Mouse (Mus musculus) small intestine, adult 2 months (tissue): ENCODE data around the gene Gm4767. TPM values are rescaled to one million over a fixed set of nuclear protein-coding genes. Genes with fewer than 3 reads are reported as not detected.
"Not testable (repeated sequence)": the region's sequence is repeated elsewhere in the genome, so short reads cannot be mapped to it uniquely, and the experiment has no call there.

ENCODE experiments used
- H3K27ac ChIP-seq: fragments of 200-500 bp; 2 replicates; pipeline ENCODE4 v1.5.1; 2012; ENCODE audit warnings: low read depth, low read length, control low read depth, inconsistent platforms; ENCODE audit not compliant: insufficient read depth
- H3K27me3 ChIP-seq: fragments of 200-500 bp; 2 replicates; pipeline ENCODE4 v1.6.1; 2012; ENCODE audit warnings: mild to moderate bottlenecking, moderate library complexity, low read length, inconsistent platforms; ENCODE audit not compliant: control insufficient read depth, insufficient read depth
- H3K36me3 ChIP-seq: fragments of 200-500 bp; 2 replicates; pipeline ENCODE4 v1.6.1; 2012; ENCODE audit warnings: mild to moderate bottlenecking, low read length, control low read depth, inconsistent platforms; ENCODE audit not compliant: control insufficient read depth, insufficient read depth
- H3K4me1 ChIP-seq: fragments of 200-500 bp; 2 replicates; pipeline ENCODE4 v1.6.1; 2012; ENCODE audit warnings: low read length, inconsistent platforms, mixed read lengths; ENCODE audit not compliant: control insufficient read depth, insufficient read depth, insufficient read length
- H3K4me3 ChIP-seq: fragments of 200-500 bp; 2 replicates; pipeline ENCODE4 v1.5.1; 2012; ENCODE audit warnings: low read depth, mild to moderate bottlenecking, control low read depth, inconsistent platforms, low read length, moderate library complexity
- WGBS: fragments of 180-500 bp; shearing (Covaris S2); methylation state at CpG from one replicate; pipeline ENCODE4 v1.1.7; 2018; 5-methylcytosine and 5-hydroxymethylcytosine counted together
- polyA plus RNA-seq: library from polyadenylated mRNA; depleted of rRNA; stranded (reverse); fragments of >200 nt; gene quantifications from 2 replicates; pipeline ENCODE4 v1.2.3, GENCODE M21; 2012; rRNA removed

The Gm4767 gene
- not detected in 2 replicates for polyA plus RNA-seq

GRCm38 (mm10) chr10:81811899-81812298 is at the start of gene Gm4767:
Gene Gm4767 (plus strand): TSS chr10:81812186.
- WGBS: 26% methylated on average over 18 of the region's 20 CpGs
- H3K27ac ChIP-seq, H3K27me3 ChIP-seq, H3K4me1 ChIP-seq, H3K4me3 ChIP-seq, H3K36me3 ChIP-seq: not testable (repeated sequence)

- not testable (repeated sequence) for H3K27me3 ChIP-seq, H3K4me3 ChIP-seq, H3K36me3 ChIP-seq, H3K4me1 ChIP-seq, H3K27ac ChIP-seq
- no CpG with 5 or more reads among the region's 43 CpGs for WGBS
These were observed 41.2 kb upstream of the Gm4767 start, which contains the start of gene Gm3055 for GRCm38 (mm10) chr10:81770506-81771403. Gene Gm3055 (minus strand): TSS chr10:81771161.

GRCm38 (mm10) chr10:81771404-81771777 is 40.6 kb upstream of the Gm4767 start:
- H3K4me3 ChIP-seq, H3K4me1 ChIP-seq, H3K27me3 ChIP-seq, H3K36me3 ChIP-seq, H3K27ac ChIP-seq: not testable (repeated sequence)
- WGBS: no CpG with 5 or more reads among the region's 3 CpGs

- not testable (repeated sequence) for H3K4me1 ChIP-seq, H3K27me3 ChIP-seq, H3K36me3 ChIP-seq, H3K4me3 ChIP-seq, H3K27ac ChIP-seq
- WGBS: no CpG with 5 or more reads among the region's 18 CpGs
These were observed 34.2 kb downstream of the Gm4767 start for GRCm38 (mm10) chr10:81846219-81846618.

- not testable (repeated sequence) for H3K4me1 ChIP-seq, H3K36me3 ChIP-seq, H3K4me3 ChIP-seq, H3K27me3 ChIP-seq, H3K27ac ChIP-seq
- WGBS: 36% methylated on average over 6 of the region's 49 CpGs
These were observed 51.7 kb downstream of the Gm4767 start, which contains the start of gene Gm32687 for GRCm38 (mm10) chr10:81863409-81864407. Gene Gm32687 (plus strand): TSS chr10:81863934.

Other genes with a start within 250 kb of the Gm4767 start
- 17.8 and 20.4 TPM in 2 replicates for gene Tle2, start 237.6 kb upstream of the Gm4767 start, polyA plus RNA-seq
- 7.3 and 34.4 TPM in 2 replicates for gene Tle6, start 211.1 kb upstream of the Gm4767 start, polyA plus RNA-seq
- 0.33 and 0.58 TPM in 2 replicates for gene BC025920, start 205.9 kb upstream of the Gm4767 start, polyA plus RNA-seq
- gene Sirt6, start 184.4 kb upstream of the Gm4767 start, polyA plus RNA-seq: 16.4 and 34.7 TPM in 2 replicates
- 11.3 and 24.2 TPM in 2 replicates for gene Ankrd24, start 183.6 kb upstream of the Gm4767 start, polyA plus RNA-seq
- gene Gm10778, start 163.1 kb upstream of the Gm4767 start, polyA plus RNA-seq: 0.04 and 0.08 TPM in 2 replicates
- 0.05 TPM in 1 of 2 replicates, not detected in the other for gene Zfp433, start 107.4 kb upstream of the Gm4767 start, polyA plus RNA-seq
- gene Gm3055, start 41.0 kb upstream of the Gm4767 start, polyA plus RNA-seq: not detected in 2 replicates
- gene Gm32687, start 51.7 kb downstream of the Gm4767 start, polyA plus RNA-seq: 0.09 TPM in 1 of 2 replicates, not detected in the other
- not detected in 2 replicates for gene Zfp781, start 118.3 kb downstream of the Gm4767 start, polyA plus RNA-seq
- 0.23 and 0.71 TPM in 2 replicates for gene Zfp873, start 235.9 kb downstream of the Gm4767 start, polyA plus RNA-seq